Mouse (Mus musculus): ENCODE results near the gene Prdm4.
A peak's percentile ranks its signal among the peaks of the same experiment; 100 is the strongest.

Prdm4 gene

DNA sequence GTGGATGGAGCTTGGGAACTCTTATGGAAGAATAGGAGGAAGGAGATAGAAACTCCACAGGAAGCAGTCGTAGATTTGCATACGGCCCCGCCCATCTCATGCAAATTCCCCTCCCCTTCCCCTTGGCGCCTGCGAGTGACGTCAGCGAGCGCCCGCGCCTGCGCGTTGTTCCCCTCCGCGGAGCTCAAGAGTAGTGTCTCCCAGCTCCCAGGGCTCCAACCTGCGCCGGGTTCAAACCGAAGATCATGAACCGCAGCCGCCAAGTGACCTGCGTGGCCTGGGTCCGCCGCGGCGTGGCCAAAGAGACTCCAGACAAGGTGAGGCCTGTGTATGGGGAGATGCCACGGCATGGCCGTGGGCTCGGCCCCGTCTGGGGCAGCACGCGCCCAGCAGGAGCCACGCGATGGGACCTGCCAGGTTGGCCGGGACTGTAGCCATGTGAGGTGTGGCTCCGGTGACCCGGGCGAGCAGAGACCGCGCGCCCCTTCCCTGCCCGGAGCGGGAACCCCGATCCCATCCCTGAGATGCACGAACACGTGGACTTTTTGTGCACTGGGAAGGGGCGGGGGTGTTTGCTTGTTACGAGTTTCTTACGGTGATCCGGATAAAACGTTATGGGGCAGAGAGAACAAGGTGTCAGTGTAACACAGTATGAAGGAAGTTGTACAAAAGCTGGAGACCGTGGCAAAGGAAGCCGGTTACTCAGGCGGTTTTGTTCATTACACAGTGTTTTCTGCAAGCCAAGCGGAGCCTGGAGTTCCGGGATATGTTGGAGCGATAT is 45.1 kb downstream of the Prdm4 start:
- peak; percentile 92 for DNase-seq

DNA sequence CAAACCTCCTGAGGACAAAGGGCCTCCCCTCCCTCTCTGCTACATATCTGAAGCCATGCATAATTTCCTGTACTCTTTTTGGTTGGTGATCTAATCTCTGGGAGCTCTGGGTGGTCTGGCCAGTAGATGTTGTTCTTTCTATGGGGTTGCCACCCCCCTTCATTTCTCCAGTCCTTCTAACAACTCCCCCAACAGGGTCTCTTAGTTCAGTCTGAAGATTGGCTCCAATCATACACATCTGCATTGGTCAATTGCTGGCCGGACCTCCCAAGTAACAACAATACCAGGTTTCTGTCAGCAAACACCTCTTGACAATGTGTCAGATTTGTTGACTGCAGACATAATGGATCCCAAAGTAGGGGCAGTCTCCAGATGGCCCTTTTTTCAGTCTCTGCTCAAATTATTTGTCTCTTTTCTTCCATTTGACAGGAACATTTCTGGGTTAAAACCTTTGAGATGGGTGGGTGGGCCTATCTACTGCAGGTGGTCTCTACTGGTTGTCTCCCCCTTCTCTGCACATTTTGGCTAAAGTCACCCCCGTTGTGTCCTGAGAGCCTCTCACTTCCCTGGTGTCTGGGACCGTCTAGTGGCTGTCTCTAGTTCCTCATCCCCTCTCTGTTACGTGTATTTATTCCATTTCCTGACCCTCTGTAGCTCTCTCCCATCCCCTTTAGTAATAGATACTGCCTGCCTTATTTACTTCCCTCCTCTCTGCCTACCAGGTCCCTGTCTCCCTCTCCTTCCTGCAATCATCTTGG is 70.7 kb downstream of the Prdm4 start:
- DNase-seq: no peak

Measured in cerebellum, adult 8-10 months (tissue).